Mouse (Mus musculus) bone marrow macrophage, adult 2 months (primary cell): ENCODE measurements around the gene Prg4.

Experiments used
- CTCF ChIP-seq: IDR thresholded peaks from 2 replicates; pipeline ENCODE4 v1.5.1; 2012; ENCODE audit warnings: low read depth, mild to moderate bottlenecking, low read length, moderate library complexity
- POLR2A ChIP-seq: IDR thresholded peaks from 2 replicates; pipeline ENCODE4 v1.6.1; 2012; ENCODE audit warnings: mild to moderate bottlenecking, low read depth, low read length, borderline replicate concordance

DNA sequence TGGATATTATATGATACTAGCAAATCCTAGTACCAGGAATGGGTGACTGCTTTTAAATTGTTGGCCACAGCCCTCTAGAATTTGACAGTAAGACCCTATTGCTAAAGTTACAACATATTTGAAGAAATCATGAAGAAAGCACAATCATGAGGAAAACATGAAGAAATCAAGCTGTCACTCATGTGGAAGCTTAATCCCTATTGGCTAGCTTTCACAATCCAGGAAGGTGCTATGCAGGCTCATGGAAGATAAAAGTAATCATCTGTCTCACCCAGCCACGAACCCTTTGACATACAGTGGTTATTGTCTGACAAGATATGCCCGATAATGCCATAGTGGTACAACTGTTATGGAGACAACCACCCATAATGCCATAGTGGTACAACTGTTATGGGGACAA is 32.2 kb upstream of the Prg4 start:
- TF ChIP-seq POLR2A (no peak), CTCF (no peak)
